Mouse (Mus musculus): Measurements from ENCODE around the gene Agbl4.

Gene Agbl4

GRCm38 (mm10) chr4:111448586-111448985 is 1051.1 kb downstream of the Agbl4 start:
- no peak for DNase-seq (ENCODE audit: low read depth)

GRCm38 (mm10) chr4:111449442-111450199 is 1052.2 kb downstream of the Agbl4 start:
- DNase-seq (ENCODE audit: low read depth) = no peak

GRCm38 (mm10) chr4:111451283-111451918 is 1053.9 kb downstream of the Agbl4 start:
- DNase-seq (ENCODE audit: low read depth) = no peak

- no peak for DNase-seq (ENCODE audit: low read depth)
Observed at GRCm38 (mm10) chr4:111452192-111452591, 1054.7 kb downstream of the Agbl4 start.

- DNase-seq (ENCODE audit: low read depth) = no peak
Observed at GRCm38 (mm10) chr4:111453275-111453674, 1055.8 kb downstream of the Agbl4 start.

- no peak for DNase-seq (ENCODE audit: low read depth)
Observed at GRCm38 (mm10) chr4:111455621-111456020, 1058.2 kb downstream of the Agbl4 start.

- no peak for DNase-seq (ENCODE audit: low read depth)
Observed at GRCm38 (mm10) chr4:111457568-111457967, 1060.1 kb downstream of the Agbl4 start.

GRCm38 (mm10) chr4:111467293-111467773 is 1069.9 kb downstream of the Agbl4 start:
- peak; percentile 6 for DNase-seq (ENCODE audit: low read depth)

GRCm38 (mm10) chr4:111467796-111468195 is 1070.3 kb downstream of the Agbl4 start:
- DNase-seq (ENCODE audit: low read depth) = no peak

GRCm38 (mm10) chr4:111469847-111470246 is 1072.4 kb downstream of the Agbl4 start:
- DNase-seq (ENCODE audit: low read depth) = no peak

GRCm38 (mm10) chr4:111471726-111472125 is 1074.3 kb downstream of the Agbl4 start:
- DNase-seq (ENCODE audit: low read depth) = no peak

- DNase-seq (ENCODE audit: low read depth) = no peak
Observed at GRCm38 (mm10) chr4:111472511-111472910, 1075.0 kb downstream of the Agbl4 start.

GRCm38 (mm10) chr4:111473014-111473413 is 1075.6 kb downstream of the Agbl4 start:
- no peak for DNase-seq (ENCODE audit: low read depth)

- DNase-seq (ENCODE audit: low read depth) = no peak
Observed at GRCm38 (mm10) chr4:111475374-111475971, 1078.0 kb downstream of the Agbl4 start.

GRCm38 (mm10) chr4:111477507-111477906 is 1080.0 kb downstream of the Agbl4 start:
- DNase-seq (ENCODE audit: low read depth) = no peak

- no peak for DNase-seq (ENCODE audit: low read depth)
Observed at GRCm38 (mm10) chr4:111483499-111483898, 1086.0 kb downstream of the Agbl4 start.

GRCm38 (mm10) chr4:111485189-111485588 is 1087.7 kb downstream of the Agbl4 start:
- peak; percentile 50 for DNase-seq (ENCODE audit: low read depth)

- DNase-seq (ENCODE audit: low read depth) = no peak
Observed at GRCm38 (mm10) chr4:111486187-111486586, 1088.7 kb downstream of the Agbl4 start.

- no peak for DNase-seq (ENCODE audit: low read depth)
Observed at GRCm38 (mm10) chr4:111487233-111487843, 1089.9 kb downstream of the Agbl4 start.

GRCm38 (mm10) chr4:111493750-111494404 is 1096.4 kb downstream of the Agbl4 start:
- DNase-seq (ENCODE audit: low read depth) = no peak

GRCm38 (mm10) chr4:111495949-111496348 is 1098.5 kb downstream of the Agbl4 start:
- peak; percentile 73 for DNase-seq (ENCODE audit: low read depth)

GRCm38 (mm10) chr4:111498751-111499150 is 1101.3 kb downstream of the Agbl4 start:
- no peak for DNase-seq (ENCODE audit: low read depth)

Measured in NIH3T3 (cell line).